Mouse (Mus musculus) spleen, embryonic (tissue): ENCODE results near the gene Scn5a.

Experiments
- CTCF ChIA-PET: fragments of 350-600 bp; sonication (Branson Sonifier 250); formaldehyde crosslinking; loops from one replicate; lab custom pipeline; 2022; lab: Charles Lee

Gene Scn5a

GRCm38 (mm10) chr9:119564803-119565202 lies 14.0 kb downstream of the Scn5a start:
- CTCF ChIA-PET = no interaction called here

- CTCF ChIA-PET = no interaction called here
These were observed 15.2 kb downstream of the Scn5a start for GRCm38 (mm10) chr9:119563617-119564016.

- CTCF ChIA-PET = no interaction called here
These were observed 16.6 kb downstream of the Scn5a start for GRCm38 (mm10) chr9:119562256-119562655.

GRCm38 (mm10) chr9:119561746-119562145 lies 17.1 kb downstream of the Scn5a start:
- CTCF ChIA-PET = no interaction called here

GRCm38 (mm10) chr9:119559537-119560276 lies 19.1 kb downstream of the Scn5a start:
- CTCF ChIA-PET = no interaction called here

- CTCF ChIA-PET = no interaction called here
These were observed 20.5 kb downstream of the Scn5a start for GRCm38 (mm10) chr9:119558119-119558854.

- CTCF ChIA-PET = no interaction called here
These were observed 22.8 kb downstream of the Scn5a start for GRCm38 (mm10) chr9:119556043-119556442.

- CTCF ChIA-PET = no interaction called here
These were observed 31.3 kb downstream of the Scn5a start for GRCm38 (mm10) chr9:119547528-119547927.

- CTCF ChIA-PET = no interaction called here
These were observed 31.7 kb downstream of the Scn5a start for GRCm38 (mm10) chr9:119547128-119547527.

- CTCF ChIA-PET = no interaction called here
These were observed 38.1 kb downstream of the Scn5a start for GRCm38 (mm10) chr9:119540726-119541125.

GRCm38 (mm10) chr9:119537823-119538222 lies 41.0 kb downstream of the Scn5a start:
- CTCF ChIA-PET = no interaction called here

GRCm38 (mm10) chr9:119531684-119532417 lies 47.0 kb downstream of the Scn5a start:
- CTCF ChIA-PET = no interaction called here

- CTCF ChIA-PET = no interaction called here
These were observed 54.3 kb downstream of the Scn5a start for GRCm38 (mm10) chr9:119524511-119524910.

GRCm38 (mm10) chr9:119523301-119523700 lies 55.5 kb downstream of the Scn5a start:
- CTCF ChIA-PET = no interaction called here

- CTCF ChIA-PET = no interaction called here
These were observed 59.7 kb downstream of the Scn5a start for GRCm38 (mm10) chr9:119519116-119519515.

GRCm38 (mm10) chr9:119518177-119518576 lies 60.6 kb downstream of the Scn5a start:
- CTCF ChIA-PET = no interaction called here

GRCm38 (mm10) chr9:119517467-119517866 lies 61.3 kb downstream of the Scn5a start:
- CTCF ChIA-PET = no interaction called here

GRCm38 (mm10) chr9:119516815-119517214 lies 62.0 kb downstream of the Scn5a start:
- CTCF ChIA-PET = no interaction called here

- CTCF ChIA-PET = no interaction called here
These were observed 63.4 kb downstream of the Scn5a start for GRCm38 (mm10) chr9:119515454-119515853.

- CTCF ChIA-PET = no interaction called here
These were observed 63.8 kb downstream of the Scn5a start for GRCm38 (mm10) chr9:119514986-119515385.

GRCm38 (mm10) chr9:119513816-119514215 lies 65.0 kb downstream of the Scn5a start:
- CTCF ChIA-PET = no interaction called here

- CTCF ChIA-PET = no interaction called here
These were observed 65.8 kb downstream of the Scn5a start for GRCm38 (mm10) chr9:119512993-119513392.
